Mouse (Mus musculus): ENCODE measurements around the gene Sh3bgrl. TPM values are rescaled to one million over a fixed set of nuclear protein-coding genes. Genes with fewer than 3 reads are reported as not detected.
A peak's percentile ranks its signal among the peaks of the same experiment; 100 is the strongest.
"Not testable (repeated sequence)": the region's sequence is repeated elsewhere in the genome, so short reads cannot be mapped to it uniquely, and the experiment has no call there.

Gene Sh3bgrl
- 213 TPM in 2 replicates for polyA plus RNA-seq (2014; fragmentation: Nextera tagmentation; extraction: Ambion mirVana)

GRCm38 (mm10) chrX:109095245-109096242, at the start of gene Sh3bgrl:
Gene Sh3bgrl (plus strand): TSS chrX:109095365.
- peak within 1 kb of the TSS; percentile 91 for H3K27ac ChIP-seq (ENCODE audit: low read depth)
- no peak for TF ChIP-seq CTCF (IDR thresholded peaks at IDR 0.05; ENCODE audit: low read depth)
- WGBS, result 9% methylated on average over 26 of the region's 26 CpGs
- peak within 1 kb of the TSS; percentile 66 for H3K9ac ChIP-seq
- peak within 1 kb of the TSS; percentile 60 for H3K4me2 ChIP-seq
- no peaks in the 10 kb centered on the region for H3K9me3 ChIP-seq (ENCODE audit: low read depth, low read length)
- DNase-seq (peak; percentile 91), ATAC-seq (ENCODE audit: insufficient read depth) (peak; percentile 99)
- H3K4me3 ChIP-seq (ENCODE audit: low read depth, low read length), result peak within 1 kb of the TSS; percentile 52
- no peaks in the 10 kb centered on the region for H3K36me3 ChIP-seq (ENCODE audit: insufficient read depth)
- no peaks in the 10 kb centered on the region for H3K4me1 ChIP-seq (ENCODE audit: insufficient read depth)
- H3K27me3 ChIP-seq (ENCODE audit: insufficient read depth, low read length), result no peaks in the 10 kb centered on the region

- Histone ChIP-seq H3K27me3 (ENCODE audit: insufficient read depth, low read length) (no peaks in the 10 kb centered on the region), H3K4me3 (ENCODE audit: low read depth, low read length) (no peak overlapping the region), H3K4me2 (no peak overlapping the region), H3K36me3 (ENCODE audit: insufficient read depth) (no peaks in the 10 kb centered on the region), H3K4me1 (ENCODE audit: insufficient read depth) (no peaks in the 10 kb centered on the region), H3K27ac (ENCODE audit: low read depth) (no peak overlapping the region), H3K9me3 (ENCODE audit: low read depth, low read length) (no peaks in the 10 kb centered on the region), H3K9ac (no peak overlapping the region)
- DNase-seq, result no peak
- 30% methylated on average over 1 of the region's 1 CpGs for WGBS
- no peak for ATAC-seq (ENCODE audit: insufficient read depth)
- TF ChIP-seq CTCF (IDR thresholded peaks at IDR 0.05; ENCODE audit: low read depth), result no peak
Measured at GRCm38 (mm10) chrX:109047773-109048172, 47.4 kb upstream of the Sh3bgrl start.

- no peaks in the 10 kb centered on the region for H3K36me3 ChIP-seq (ENCODE audit: insufficient read depth)
- no peak for ATAC-seq (ENCODE audit: insufficient read depth)
- no peak for DNase-seq
- no peaks in the 10 kb centered on the region for H3K27me3 ChIP-seq (ENCODE audit: insufficient read depth, low read length)
- H3K27ac ChIP-seq (ENCODE audit: low read depth), result no peak overlapping the region
- H3K4me1 ChIP-seq (ENCODE audit: insufficient read depth), result no peaks in the 10 kb centered on the region
- no peak overlapping the region for H3K9ac ChIP-seq
- no peak overlapping the region for H3K4me3 ChIP-seq (ENCODE audit: low read depth, low read length)
- 70% methylated on average over 3 of the region's 3 CpGs for WGBS
- H3K9me3 ChIP-seq (ENCODE audit: low read depth, low read length), result no peaks in the 10 kb centered on the region
- no peak for TF ChIP-seq CTCF (IDR thresholded peaks at IDR 0.05; ENCODE audit: low read depth)
- H3K4me2 ChIP-seq, result no peak overlapping the region
Measured at GRCm38 (mm10) chrX:109071719-109072118, 23.4 kb upstream of the Sh3bgrl start.

GRCm38 (mm10) chrX:109075716-109076115, 19.4 kb upstream of the Sh3bgrl start:
- Histone ChIP-seq H3K36me3 (ENCODE audit: insufficient read depth) (no peaks in the 10 kb centered on the region), H3K9me3 (ENCODE audit: low read depth, low read length) (no peaks in the 10 kb centered on the region), H3K9ac (no peak overlapping the region), H3K4me1 (ENCODE audit: insufficient read depth) (no peaks in the 10 kb centered on the region), H3K27ac (ENCODE audit: low read depth) (no peak overlapping the region), H3K27me3 (ENCODE audit: insufficient read depth, low read length) (no peaks in the 10 kb centered on the region), H3K4me3 (ENCODE audit: low read depth, low read length) (no peak overlapping the region), H3K4me2 (no peak overlapping the region)
- DNase-seq (no peak), ATAC-seq (ENCODE audit: insufficient read depth) (no peak)
- no peak for TF ChIP-seq CTCF (IDR thresholded peaks at IDR 0.05; ENCODE audit: low read depth)
- 71% methylated on average over 1 of the region's 1 CpGs for WGBS

- DNase-seq, result peak; percentile 63
- Histone ChIP-seq H3K9me3 (ENCODE audit: low read depth, low read length) (no peaks in the 10 kb centered on the region), H3K4me1 (ENCODE audit: insufficient read depth) (no peaks in the 10 kb centered on the region), H3K36me3 (ENCODE audit: insufficient read depth) (no peaks in the 10 kb centered on the region), H3K27me3 (ENCODE audit: insufficient read depth, low read length) (no peaks in the 10 kb centered on the region), H3K9ac (no peak overlapping the region), H3K4me3 (ENCODE audit: low read depth, low read length) (no peak overlapping the region), H3K4me2 (no peak overlapping the region), H3K27ac (ENCODE audit: low read depth) (no peak overlapping the region)
- no peak for ATAC-seq (ENCODE audit: insufficient read depth)
- TF ChIP-seq CTCF (IDR thresholded peaks at IDR 0.05; ENCODE audit: low read depth), result peak; percentile 47
- 8% methylated on average over 3 of the region's 3 CpGs for WGBS
Measured at GRCm38 (mm10) chrX:109076355-109076754, 18.8 kb upstream of the Sh3bgrl start.

- ATAC-seq (ENCODE audit: insufficient read depth); H3K36me3 ChIP-seq (ENCODE audit: insufficient read depth); DNase-seq; H3K4me3 ChIP-seq (ENCODE audit: low read depth, low read length); H3K27me3 ChIP-seq (ENCODE audit: insufficient read depth, low read length); H3K4me2 ChIP-seq; H3K9ac ChIP-seq; H3K27ac ChIP-seq (ENCODE audit: low read depth); H3K4me1 ChIP-seq (ENCODE audit: insufficient read depth); H3K9me3 ChIP-seq (ENCODE audit: low read depth, low read length): not testable (repeated sequence)
- WGBS, result 58% methylated on average over 3 of the region's 4 CpGs
Measured at GRCm38 (mm10) chrX:109079354-109079753, 15.8 kb upstream of the Sh3bgrl start.

- Histone ChIP-seq H3K9me3 (ENCODE audit: low read depth, low read length) (no peaks in the 10 kb centered on the region; the same call in 1 of the 2 replicates), H3K27me3 (ENCODE audit: insufficient read depth, low read length) (no peaks in the 10 kb centered on the region), H3K4me3 (ENCODE audit: low read depth, low read length) (no peak overlapping the region), H3K9ac (no peak overlapping the region), H3K4me1 (ENCODE audit: insufficient read depth) (no peaks in the 10 kb centered on the region), H3K27ac (ENCODE audit: low read depth) (no peak overlapping the region), H3K36me3 (ENCODE audit: insufficient read depth) (no peaks in the 10 kb centered on the region), H3K4me2 (no peak overlapping the region)
- ATAC-seq (ENCODE audit: insufficient read depth), result no peak
- no peak for DNase-seq
- TF ChIP-seq CTCF (IDR thresholded peaks at IDR 0.05; ENCODE audit: low read depth), result no peak
Measured at GRCm38 (mm10) chrX:109087073-109087472, 8.1 kb upstream of the Sh3bgrl start.
